Mouse (Mus musculus) megakaryocyte, embryonic 14.5 days (primary cell): ENCODE measurements around the gene Nenf.

Source experiments
- FLI1 ChIP-seq: IDR thresholded peaks from 2 replicates; pipeline ENCODE4 v1.6.1; 2012; ENCODE audit warnings: low read length, inconsistent platforms, mixed read lengths
- GATA1 ChIP-seq: IDR thresholded peaks from 3 replicates; pipeline ENCODE4 v1.6.1; 2012; ENCODE audit warnings: mixed read lengths, low read length, inconsistent platforms, borderline replicate concordance

DNA sequence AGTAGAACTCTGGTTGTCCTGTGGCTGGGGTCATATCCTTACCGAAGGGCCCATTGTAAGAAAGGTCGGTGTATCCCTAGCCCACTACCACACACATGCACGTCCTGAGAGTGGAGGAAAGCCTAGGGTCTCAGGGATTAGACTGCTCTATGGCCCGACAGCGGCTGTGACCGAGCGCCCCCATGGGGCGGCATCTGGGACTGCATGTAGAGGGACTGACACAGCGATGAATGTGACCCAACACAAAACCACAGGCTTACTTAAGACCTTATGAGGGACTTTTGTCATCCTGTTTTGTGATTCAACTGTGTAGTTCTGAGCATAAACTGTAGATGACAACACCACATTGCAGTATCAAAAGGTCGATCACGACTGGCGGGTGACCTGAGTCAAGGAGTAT is 42.5 kb downstream of the Nenf start:
- TF ChIP-seq GATA1 (no peak), FLI1 (no peak)
